Mouse (Mus musculus): ENCODE results near the gene Taco1. TPM values are rescaled to one million over a fixed set of nuclear protein-coding genes. Genes with fewer than 3 reads are reported as not detected.

Taco1 gene
- 1 to 10 TPM; 6.0 to 6.9 TPM for total RNA-seq (2023)

DNA sequence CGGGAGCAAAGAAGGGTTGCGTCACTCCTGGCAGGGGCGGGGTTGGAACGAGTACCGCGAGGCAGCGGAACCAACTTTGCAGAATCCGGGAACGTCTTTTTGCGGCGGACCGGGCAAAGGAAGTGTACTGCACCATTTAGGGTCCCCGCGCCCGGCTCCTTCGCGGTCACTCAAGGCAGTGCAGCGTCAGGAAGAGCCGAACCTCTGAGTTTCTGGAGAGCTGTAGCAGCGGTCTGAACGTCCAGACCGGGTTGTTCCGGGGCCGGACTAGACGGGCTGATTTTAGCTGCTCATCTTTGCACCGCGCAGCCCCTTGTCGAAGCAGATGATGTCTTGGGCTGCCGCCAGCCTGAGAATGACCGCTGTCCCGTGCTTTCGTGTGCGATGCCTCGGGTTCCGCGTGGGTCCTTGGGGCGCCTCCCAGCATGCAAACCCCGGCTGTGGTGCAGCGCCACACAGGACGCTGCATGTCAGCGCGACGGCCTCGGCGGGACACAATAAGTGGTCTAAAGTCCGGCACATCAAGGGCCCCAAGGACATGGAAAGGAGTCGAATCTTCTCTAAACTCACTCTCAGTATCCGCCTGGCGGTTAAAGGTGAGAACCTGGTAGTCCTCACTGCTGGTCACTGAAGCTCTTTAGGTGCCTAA lies at the start of gene Taco1:
Gene Taco1 (plus strand): TSS at position 139 of the 649 bp plus-strand sequence.

DNA sequence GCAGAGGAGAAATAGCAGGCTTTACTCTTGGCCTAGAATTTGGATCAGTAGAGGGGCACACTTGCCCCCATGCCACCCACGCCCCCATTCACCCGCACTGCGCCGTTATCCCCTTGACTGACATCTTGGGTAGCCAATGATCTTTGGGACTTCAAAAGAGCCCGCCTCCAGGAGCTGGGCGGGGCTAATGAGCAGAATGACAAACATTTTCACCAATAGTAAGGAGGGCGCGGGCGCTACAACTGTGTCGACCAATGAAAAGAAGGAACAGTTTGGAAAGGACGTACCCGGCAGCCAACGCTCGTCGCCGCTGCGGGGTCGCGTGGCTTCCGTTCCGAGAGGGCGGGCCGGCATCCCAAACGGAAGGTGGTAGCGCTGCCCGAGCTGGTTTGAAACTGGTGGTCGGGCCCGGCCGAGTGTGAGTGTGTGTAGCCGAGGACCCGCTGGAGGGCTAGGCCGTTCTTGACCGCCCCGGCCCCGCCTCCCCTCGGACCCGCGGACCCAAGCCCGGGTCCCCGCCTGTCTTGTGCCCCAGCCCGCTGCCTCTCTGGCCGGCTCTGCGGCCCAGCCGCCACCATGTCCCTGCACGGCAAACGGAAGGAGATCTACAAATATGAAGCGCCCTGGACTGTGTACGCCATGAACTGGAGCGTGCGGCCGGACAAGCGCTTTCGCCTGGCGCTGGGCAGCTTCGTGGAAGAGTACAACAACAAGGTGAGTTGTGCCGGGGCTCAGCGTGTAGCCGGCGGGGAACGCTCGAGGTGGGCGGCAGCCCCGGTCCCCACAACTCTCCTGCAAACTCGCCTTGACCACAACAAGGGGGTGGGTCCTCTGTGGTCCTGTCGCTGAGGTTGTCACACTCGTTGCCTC lies 29.1 kb upstream of the Taco1 start, which contains the start of gene Dcaf7:
Gene Dcaf7 (plus strand): TSS at position 325 of the 870 bp plus-strand sequence.

DNA sequence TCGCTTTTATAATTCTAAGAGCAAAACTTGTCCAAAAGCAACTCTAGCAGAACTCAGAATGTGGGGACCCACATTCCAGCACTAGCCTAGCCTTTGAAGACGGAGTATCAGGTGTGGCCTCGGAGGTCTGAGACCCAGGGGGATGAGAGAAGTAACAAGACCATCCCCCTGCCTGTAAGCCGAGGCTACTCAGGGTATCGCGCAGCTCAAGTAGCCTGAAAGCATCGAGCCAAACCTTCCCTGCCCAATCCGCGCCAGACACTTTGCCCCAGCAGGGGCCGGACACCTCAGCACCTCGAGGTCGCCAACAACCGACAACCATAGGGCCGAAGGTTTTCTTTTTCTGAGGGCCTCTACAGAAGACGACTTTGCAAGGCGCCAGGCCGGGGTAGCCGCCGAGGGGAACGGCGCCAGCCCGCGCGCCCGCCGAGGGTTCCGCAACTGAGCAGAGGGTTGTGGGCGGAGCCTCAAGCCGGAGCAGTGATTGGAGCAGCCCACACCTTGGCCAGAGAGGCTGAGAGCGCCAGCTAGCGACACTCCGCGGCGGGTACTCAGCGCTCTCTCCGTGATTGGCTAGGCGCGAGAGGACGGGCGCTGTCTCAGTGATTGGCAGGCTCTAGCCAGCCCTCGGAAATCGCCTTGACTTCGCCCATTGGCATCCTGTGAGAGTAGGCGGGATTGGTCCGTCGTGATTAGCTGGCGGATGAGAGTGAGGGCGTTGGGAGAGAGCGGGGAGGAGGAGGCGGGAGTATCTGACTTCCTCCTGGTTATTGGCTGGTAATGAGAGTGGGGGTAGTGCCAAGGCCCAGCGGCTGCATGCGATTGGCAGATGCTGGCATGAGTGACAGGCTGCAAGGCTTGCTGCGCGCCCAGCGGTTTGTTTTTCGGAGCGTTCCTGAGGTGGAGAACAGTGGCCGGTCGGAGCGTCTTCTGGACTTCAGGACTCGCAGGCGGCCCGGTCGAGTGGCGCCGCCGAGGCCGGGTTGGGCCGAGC lies 18.1 kb downstream of the Taco1 start, which contains the start of gene Map3k3:
Gene Map3k3 (plus strand): TSS at position 906 of the 994 bp plus-strand sequence.

Other genes starting within 250 kb of the Taco1 start
- gene Cyb561, start 112.7 kb upstream of the Taco1 start, total RNA-seq (2023), result 1 to 10 TPM; 1.7 to 1.8 TPM
- gene Ace, start 98.1 kb upstream of the Taco1 start, total RNA-seq (2023), result 100 to 1,000 TPM; 573 to 595 TPM
- under 1 TPM in 1 of 2 experiments, not detected in 1; 0.39 TPM for gene Ace3, start 71.4 kb upstream of the Taco1 start, total RNA-seq (2023)
- gene Kcnh6, start 57.9 kb upstream of the Taco1 start, total RNA-seq (2023), result not detected
- gene Dcaf7, start 29.2 kb upstream of the Taco1 start, total RNA-seq (2023), result 10 to 100 TPM; 59.0 to 63.9 TPM
- 100 to 1,000 TPM; 227 to 231 TPM for gene Map3k3, start 18.6 kb downstream of the Taco1 start, total RNA-seq (2023)
- 10 to 100 TPM in 1 of 2 experiments, 1 to 10 TPM in 1; 8.6 to 10.8 TPM for gene Gm10840, start 94.8 kb downstream of the Taco1 start, total RNA-seq (2023)
- gene Limd2, start 94.8 kb downstream of the Taco1 start, total RNA-seq (2023), result 100 to 1,000 TPM; 248 to 268 TPM
- gene Strada, start 136.1 kb downstream of the Taco1 start, total RNA-seq (2023), result 10 to 100 TPM; 26.6 to 29.1 TPM
- 10 to 100 TPM; 37.6 to 52.1 TPM for gene Ccdc47, start 150.3 kb downstream of the Taco1 start, total RNA-seq (2023)
- 10 to 100 TPM; 47.0 to 51.3 TPM for gene Ddx42, start 150.9 kb downstream of the Taco1 start, total RNA-seq (2023)
- gene Ftsj3, start 190.0 kb downstream of the Taco1 start, total RNA-seq (2023), result 10 to 100 TPM; 24.5 to 31.0 TPM
- gene Psmc5, start 190.1 kb downstream of the Taco1 start, total RNA-seq (2023), result 10 to 100 TPM; 36.6 to 43.2 TPM
- gene Smarcd2, start 206.9 kb downstream of the Taco1 start, total RNA-seq (2023), result 100 to 1,000 TPM; 102 to 106 TPM
- not detected for gene Tcam1, start 210.6 kb downstream of the Taco1 start, total RNA-seq (2023)
- gene Gh, start 235.8 kb downstream of the Taco1 start, total RNA-seq (2023), result not detected
- 10 to 100 TPM; 12.8 to 15.6 TPM for gene Cd79b, start 248.7 kb downstream of the Taco1 start, total RNA-seq (2023)